In genomic region chr4:138069371-138069770, GRCm38 (mm10) we compare ENCODE assay signal across 13 mouse cellular contexts.
DNase-seq lines count a peak whose midpoint lies in the region; TF ChIP-seq lines count a peak whose summit lies in the region.
"Had no signal": no experiment of that assay in that cellular context is flagged by ENCODE, and none has a peak within 500 bp of the region (broad histone marks: within the 10 kb centered on the region; RNA-seq: fewer than 3 reads in every experiment).

No protein-coding gene starts in this region.

- TF ChIP-seq CTCF in gastrocnemius, adult 2 months (IDR thresholded peaks at IDR 0.05), result no peak
- TF ChIP-seq CTCF in left cerebral cortex, adult 2 months (IDR thresholded peaks at IDR 0.05), result no peak
- TF ChIP-seq CTCF in cortical plate, adult 2 months (IDR thresholded peaks at IDR 0.05; ENCODE audit: extremely low read depth, insufficient read depth, low read length), result no peak
- no peak for TF ChIP-seq CTCF in small intestine, adult 2 months (IDR thresholded peaks at IDR 0.05; ENCODE audit: extremely low read depth, insufficient read length, insufficient replicate concordance, low read depth, low read length)

- TF ChIP-seq POLR2A in cortical plate, adult 2 months (IDR thresholded peaks at IDR 0.05; ENCODE audit: extremely low read depth, insufficient read depth, low read length), result no peak
- TF ChIP-seq POLR2A in small intestine, adult 2 months (IDR thresholded peaks at IDR 0.05; ENCODE audit: low read depth, low read length), result no peak

- DNase-seq in gastrocnemius, adult 2 months, result no peak
- no peak for DNase-seq in gastrocnemius, adult 8-10 months (ENCODE audit: low spot score in 2 of 2)
- no peak for DNase-seq in left cerebral cortex, adult 2 months (ENCODE audit: extremely low spot score in 1 of 2, low spot score in 2 of 2)
- no peak for DNase-seq in left cerebral cortex, postnatal 10 days (ENCODE audit: extremely low spot score in 1 of 2, low spot score in 2 of 2)
- no peak for DNase-seq in T-cell, adult 2 months (ENCODE audit: low spot score)
- DNase-seq: embryo, embryonic 11 days had no signal

- WGBS in small intestine, adult 2 months, result 32% methylated on average over 4 of the region's 4 CpGs

- H3K27ac ChIP-seq in gastrocnemius, adult 2 months, result peak overlapping the region; percentile 96
- peak overlapping the region; percentile 84 for H3K27ac ChIP-seq in left cerebral cortex, adult 2 months
- peak overlapping the region; percentile 63 for H3K27ac ChIP-seq in cortical plate, adult 2 months (ENCODE audit: insufficient read depth, low read length)
- H3K27ac ChIP-seq in small intestine, adult 2 months (ENCODE audit: insufficient read depth, low read depth, low read length), result peak overlapping the region; percentile 17
- H3K27ac ChIP-seq: embryonic facial prominence, embryonic 15.5 days; forebrain, embryonic 10.5 days; heart, embryonic 15.5 days; hindbrain, embryonic 14.5 days had no signal

- no peaks in the 10 kb centered on the region for H3K36me3 ChIP-seq in small intestine, adult 2 months (ENCODE audit: control insufficient read depth, insufficient read depth, low read length)

- intact Hi-C loops in gastrocnemius, adult 2 months (cut with DNase I), result no loop called here
- intact Hi-C loops in left cerebral cortex, adult 2 months (cut with DNase I), result no loop called here
- intact Hi-C loops in left cerebral cortex, postnatal 10 days (cut with DNase I), result no loop called here

- peaks cover 23% of the 10 kb centered on the region for H3K4me1 ChIP-seq in cortical plate, adult 2 months (ENCODE audit: control insufficient read depth, insufficient read depth, low read length)
- H3K4me1 ChIP-seq in small intestine, adult 2 months (ENCODE audit: control insufficient read depth, insufficient read depth, insufficient read length, low read length), result peaks cover 36% of the 10 kb centered on the region

- no peak overlapping the region for H3K4me3 ChIP-seq in gastrocnemius, adult 2 months
- no peak overlapping the region for H3K4me3 ChIP-seq in left cerebral cortex, adult 2 months
- no peak overlapping the region for H3K4me3 ChIP-seq in cortical plate, adult 2 months (ENCODE audit: insufficient read depth, low read length)
- H3K4me3 ChIP-seq in small intestine, adult 2 months (ENCODE audit: low read depth, low read length), result no peak overlapping the region
- H3K4me3 ChIP-seq: embryonic facial prominence, embryonic 15.5 days; erythroblast, embryonic 14.5 days; forebrain, embryonic 10.5 days; heart, embryonic 15.5 days had no signal

- no peaks in the 10 kb centered on the region for H3K27me3 ChIP-seq in small intestine, adult 2 months (ENCODE audit: control insufficient read depth, insufficient read depth, low read length)
- H3K27me3 ChIP-seq: embryonic facial prominence, embryonic 15.5 days; heart, embryonic 15.5 days had no signal

Comparison
In these comparisons a context has a peak if more than half of its experiments do, and no peak if none do; other contexts are left out.
1. H3K27ac ChIP-seq: peak in every context shown above with its lines; median percentile 96 in gastrocnemius, adult 2 months; 84 in left cerebral cortex, adult 2 months; 63 in cortical plate, adult 2 months; 17 in small intestine, adult 2 months.